ENCODE assay signal across 12 mouse cellular contexts in genomic region chr5:102778253-102778652, GRCm38 (mm10).
DNase-seq lines count a peak whose midpoint lies in the region; ATAC-seq and TF ChIP-seq lines count a peak whose summit lies in the region.
"Had no signal": no experiment of that assay in that cellular context is flagged by ENCODE, and none has a peak within 500 bp of the region (broad histone marks: within the 10 kb centered on the region; RNA-seq: fewer than 3 reads in every experiment).

No protein-coding gene starts in this region.

- TF ChIP-seq CTCF in thymus, adult 2 months (IDR thresholded peaks at IDR 0.05; ENCODE audit: borderline replicate concordance, control insufficient read depth, extremely low read depth, insufficient read depth, low read length, poor library complexity), result no peak

- no peak for ATAC-seq in erythroid progenitor cell, adult 5-6 weeks (replicated peaks; ENCODE audit: low FRiP score, poor library complexity, severe bottlenecking)

- H3K4me3 ChIP-seq in thymus, adult 2 months (ENCODE audit: control insufficient read depth, insufficient read depth, low read length), result no peak overlapping the region
- H3K4me3 ChIP-seq: embryonic facial prominence, embryonic 12.5 days; stomach, embryonic 15.5 days had no signal

- H3K4me1 ChIP-seq in thymus, adult 2 months (replicated peaks; ENCODE audit: control insufficient read depth, insufficient read depth, low read length), result peaks cover 11% of the 10 kb centered on the region
- H3K4me1 ChIP-seq: stomach, embryonic 15.5 days had no signal

- H3K27ac ChIP-seq in thymus, adult 2 months (ENCODE audit: control insufficient read depth, insufficient read depth, low read length), result no peak overlapping the region
- H3K27ac ChIP-seq: embryonic facial prominence, embryonic 12.5 days; stomach, embryonic 15.5 days had no signal

- H3K27me3 ChIP-seq in thymus, adult 2 months (ENCODE audit: control insufficient read depth, insufficient read depth, low read length), result no peaks in the 10 kb centered on the region
- H3K27me3 ChIP-seq: embryonic facial prominence, embryonic 12.5 days; stomach, embryonic 15.5 days had no signal

- DNase-seq in heart, adult 11 months, result peak; percentile 79
- no peak for DNase-seq in heart, adult 18-20 months
- DNase-seq in thymus, postnatal 14 days, result peak; percentile 9
- DNase-seq in thymus, adult 2 months, result no peak
- peak; percentile 48 to 50 for DNase-seq in kidney, postnatal 36 days
- DNase-seq in thymus, postnatal 4 days, result peak; percentile 12
- no peak for DNase-seq in cerebellum, postnatal 36 days
- DNase-seq: gastrocnemius, postnatal 36 days; lung, postnatal 4 days had no signal

- 4% methylated on average over 5 of the region's 5 CpGs for WGBS in thymus, adult 2 months

- no peak for TF ChIP-seq POLR2A in thymus, adult 2 months (IDR thresholded peaks at IDR 0.05; ENCODE audit: control insufficient read depth, extremely low read depth, insufficient read depth, low read length, poor library complexity)

- no peaks in the 10 kb centered on the region for H3K36me3 ChIP-seq in thymus, adult 2 months (ENCODE audit: control insufficient read depth, insufficient read depth, low read length)
- H3K36me3 ChIP-seq: embryonic facial prominence, embryonic 12.5 days; stomach, embryonic 15.5 days had no signal

Comparison
In these comparisons a context has a peak if more than half of its experiments do, and no peak if none do; other contexts are left out.
1. DNase-seq: peak in heart, adult 11 months (single experiment), thymus, postnatal 14 days (single experiment), kidney, postnatal 36 days (2 of 2) and thymus, postnatal 4 days (single experiment); none in heart, adult 18-20 months (0 of 2), thymus, adult 2 months (single experiment) and cerebellum, postnatal 36 days (0 of 2).